Mouse (Mus musculus): ENCODE data around the gene Kcnj12. TPM values are rescaled to one million over a fixed set of nuclear protein-coding genes. Genes with fewer than 3 reads are reported as not detected.
A peak's percentile ranks its signal among the peaks of the same experiment; 100 is the strongest.

Gene Kcnj12
- polyA plus RNA-seq, 1 experiment from 2014 or later, result 0.61 TPM

DNA sequence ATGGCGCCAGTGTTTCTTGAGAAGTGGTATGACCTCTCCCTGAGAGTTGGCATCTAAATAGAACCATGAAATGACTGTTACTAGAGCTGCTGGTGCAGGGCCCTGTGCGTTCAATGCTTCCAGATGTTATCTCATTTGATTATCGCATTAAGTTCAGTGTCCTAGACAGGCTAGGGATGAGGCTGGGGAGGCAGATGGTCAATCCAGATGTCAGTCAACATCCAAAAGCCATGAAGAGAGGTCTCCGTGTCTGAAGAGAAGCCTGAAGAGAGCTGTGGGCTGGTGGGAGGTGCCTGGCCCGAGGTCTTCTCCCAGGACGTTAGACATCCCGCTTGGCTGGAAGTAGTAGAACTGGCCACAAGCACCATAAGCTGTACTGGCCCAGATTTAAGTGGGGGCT lies 10.1 kb downstream of the Kcnj12 start:
- 79% methylated on average over 7 of the region's 7 CpGs for WGBS
- Histone ChIP-seq H3K4me1 (ENCODE audit: insufficient read depth, low read depth, low read length) (no peaks in the 10 kb centered on the region), H3K9ac (replicated peaks; ENCODE audit: low read depth) (no peak overlapping the region), H3K4me2 (replicated peaks; ENCODE audit: low read depth, low read length) (no peak overlapping the region), H3K27ac (ENCODE audit: low read length) (no peak overlapping the region), H3K36me3 (ENCODE audit: insufficient read depth, low read length) (no peaks in the 10 kb centered on the region), H3K9me3 (ENCODE audit: low read length) (no peaks in the 10 kb centered on the region), H3K4me3 (ENCODE audit: low read depth, low read length) (no peak overlapping the region), H3K27me3 (replicated peaks; ENCODE audit: insufficient read depth, low read length) (no peaks in the 10 kb centered on the region)
- DNase-seq (ENCODE audit: low spot score) (no peak), ATAC-seq (no peak)
- TF ChIP-seq EP300 (IDR thresholded peaks at IDR 0.05) (no peak), CTCF (IDR thresholded peaks at IDR 0.05) (no peak)

- Histone ChIP-seq H3K4me1 (ENCODE audit: insufficient read depth, low read depth, low read length) (no peaks in the 10 kb centered on the region), H3K36me3 (ENCODE audit: insufficient read depth, low read length) (no peaks in the 10 kb centered on the region), H3K9ac (replicated peaks; ENCODE audit: low read depth) (no peak overlapping the region), H3K4me2 (replicated peaks; ENCODE audit: low read depth, low read length) (no peak overlapping the region), H3K27ac (ENCODE audit: low read length) (no peak overlapping the region), H3K27me3 (replicated peaks; ENCODE audit: insufficient read depth, low read length) (no peaks in the 10 kb centered on the region), H3K4me3 (ENCODE audit: low read depth, low read length) (no peak overlapping the region), H3K9me3 (ENCODE audit: low read length) (no peaks in the 10 kb centered on the region)
- DNase-seq (ENCODE audit: low spot score), result no peak
- no peak for ATAC-seq
- WGBS, result 61% methylated on average over 5 of the region's 5 CpGs
- TF ChIP-seq CTCF (IDR thresholded peaks at IDR 0.05) (no peak), EP300 (IDR thresholded peaks at IDR 0.05) (no peak)
Measured at GRCm38 (mm10) chr11:61033160-61033559, 10.8 kb downstream of the Kcnj12 start.

- ATAC-seq (no peak), DNase-seq (ENCODE audit: low spot score) (no peak)
- H3K36me3 ChIP-seq (ENCODE audit: insufficient read depth, low read length), result no peaks in the 10 kb centered on the region
- H3K4me1 ChIP-seq (ENCODE audit: insufficient read depth, low read depth, low read length), result no peaks in the 10 kb centered on the region
- no peak overlapping the region for H3K27ac ChIP-seq (ENCODE audit: low read length)
- no peaks in the 10 kb centered on the region for H3K27me3 ChIP-seq (replicated peaks; ENCODE audit: insufficient read depth, low read length)
- no peak overlapping the region for H3K9ac ChIP-seq (replicated peaks; ENCODE audit: low read depth)
- H3K4me3 ChIP-seq (ENCODE audit: low read depth, low read length), result no peak overlapping the region
- H3K9me3 ChIP-seq (ENCODE audit: low read length), result no peaks in the 10 kb centered on the region
- 92% methylated on average over 9 of the region's 9 CpGs for WGBS
- no peak overlapping the region for H3K4me2 ChIP-seq (replicated peaks; ENCODE audit: low read depth, low read length)
- TF ChIP-seq EP300 (IDR thresholded peaks at IDR 0.05), result no peak
- no peak for TF ChIP-seq CTCF (IDR thresholded peaks at IDR 0.05)
Measured at GRCm38 (mm10) chr11:61036639-61037038, 14.3 kb downstream of the Kcnj12 start.

DNA sequence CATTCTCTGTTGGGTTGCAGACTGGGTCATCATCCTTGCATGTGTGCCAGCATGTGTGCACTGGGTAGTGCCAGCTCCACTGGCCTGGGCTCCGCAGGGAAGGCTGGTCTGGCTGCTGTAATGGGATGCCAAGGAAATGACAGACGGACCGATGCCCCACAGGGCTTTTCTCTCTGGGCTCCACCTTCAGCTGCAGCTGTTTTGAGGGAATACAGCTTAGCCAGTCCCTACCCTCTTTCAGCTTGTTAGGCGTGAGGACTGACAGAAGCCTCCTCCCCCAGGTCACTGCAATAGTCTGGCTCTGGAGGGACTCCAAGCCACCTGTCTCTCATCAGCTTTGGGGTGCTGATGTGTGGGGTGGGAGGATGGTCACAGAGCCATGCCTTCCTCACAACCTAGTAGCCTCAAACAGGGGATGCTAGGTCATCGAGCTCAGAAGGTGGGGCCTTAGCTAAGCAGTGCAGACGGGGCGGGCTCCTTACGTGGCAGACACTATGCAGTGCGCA lies 16.0 kb downstream of the Kcnj12 start:
- WGBS, result 80% methylated on average over 9 of the region's 9 CpGs
- no peak for DNase-seq (ENCODE audit: low spot score)

GRCm38 (mm10) chr11:61040856-61041652 lies 18.7 kb downstream of the Kcnj12 start:
- Histone ChIP-seq H3K4me1 (ENCODE audit: insufficient read depth, low read depth, low read length) (peaks cover 9% of the 10 kb centered on the region), H3K27me3 (replicated peaks; ENCODE audit: insufficient read depth, low read length) (no peaks in the 10 kb centered on the region), H3K36me3 (ENCODE audit: insufficient read depth, low read length) (no peaks in the 10 kb centered on the region), H3K27ac (ENCODE audit: low read length) (no peak overlapping the region), H3K4me3 (ENCODE audit: low read depth, low read length) (no peak overlapping the region), H3K4me2 (replicated peaks; ENCODE audit: low read depth, low read length) (no peak overlapping the region), H3K9ac (replicated peaks; ENCODE audit: low read depth) (no peak overlapping the region), H3K9me3 (ENCODE audit: low read length) (no peaks in the 10 kb centered on the region)
- no peak for ATAC-seq
- no peak for DNase-seq (ENCODE audit: low spot score)
- TF ChIP-seq EP300 (IDR thresholded peaks at IDR 0.05) (no peak), CTCF (IDR thresholded peaks at IDR 0.05) (0 out of 2 replicates have a peak, but pooled peaks have one; percentile 5)
- 72% methylated on average over 11 of the region's 11 CpGs for WGBS

More for the DNA sequence above, 16.0 kb downstream of the Kcnj12 start:
- no peak overlapping the region for H3K4me3 ChIP-seq (ENCODE audit: low read depth, low read length)
- H3K4me2 ChIP-seq (replicated peaks; ENCODE audit: low read depth, low read length), result no peak overlapping the region
- peaks cover 9% of the 10 kb centered on the region for H3K4me1 ChIP-seq (ENCODE audit: insufficient read depth, low read depth, low read length)
- no peaks in the 10 kb centered on the region for H3K36me3 ChIP-seq (ENCODE audit: insufficient read depth, low read length)
- no peaks in the 10 kb centered on the region for H3K9me3 ChIP-seq (ENCODE audit: low read length)
- no peaks in the 10 kb centered on the region for H3K27me3 ChIP-seq (replicated peaks; ENCODE audit: insufficient read depth, low read length)
- no peak overlapping the region for H3K27ac ChIP-seq (ENCODE audit: low read length)
- no peak overlapping the region for H3K9ac ChIP-seq (replicated peaks; ENCODE audit: low read depth)
- ATAC-seq, result no peak
- TF ChIP-seq CTCF (IDR thresholded peaks at IDR 0.05), result no peak
- no peak for TF ChIP-seq EP300 (IDR thresholded peaks at IDR 0.05)

DNA sequence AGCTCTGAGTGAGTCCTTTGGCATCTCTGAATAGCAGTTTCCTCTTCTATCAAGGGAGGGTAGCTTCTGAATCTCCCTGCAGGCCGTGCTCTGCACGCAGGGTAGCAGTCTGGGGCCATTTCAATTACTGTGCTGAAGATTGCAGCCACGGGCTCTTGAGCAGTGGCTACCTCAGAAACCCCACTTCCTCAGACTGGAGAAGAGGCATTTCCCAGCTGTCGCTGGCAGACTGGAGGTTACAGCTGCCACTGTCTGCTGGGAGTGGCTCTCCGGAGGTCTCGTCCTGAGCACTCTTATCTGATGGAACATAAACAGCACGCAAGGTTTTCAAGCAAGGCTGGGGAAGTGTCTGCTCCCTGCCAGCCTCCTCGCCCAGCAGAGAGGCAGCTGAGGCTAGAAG lies 20.2 kb downstream of the Kcnj12 start:
- peak overlapping the region; percentile 17; the same call in 1 of the 2 replicates for H3K4me2 ChIP-seq (replicated peaks; ENCODE audit: low read depth, low read length)
- no peaks in the 10 kb centered on the region for H3K36me3 ChIP-seq (ENCODE audit: insufficient read depth, low read length)
- no peak for TF ChIP-seq EP300 (IDR thresholded peaks at IDR 0.05)
- TF ChIP-seq CTCF (IDR thresholded peaks at IDR 0.05), result no peak
- ATAC-seq (peak; percentile 61), DNase-seq (ENCODE audit: low spot score) (peak; percentile 27)
- H3K27ac ChIP-seq (ENCODE audit: low read length), result no peak overlapping the region
- H3K4me1 ChIP-seq (ENCODE audit: insufficient read depth, low read depth, low read length), result peaks cover 9% of the 10 kb centered on the region
- H3K27me3 ChIP-seq (replicated peaks; ENCODE audit: insufficient read depth, low read length), result no peaks in the 10 kb centered on the region
- 3% methylated on average over 8 of the region's 8 CpGs for WGBS
- H3K4me3 ChIP-seq (ENCODE audit: low read depth, low read length), result no peak overlapping the region
- no peak overlapping the region for H3K9ac ChIP-seq (replicated peaks; ENCODE audit: low read depth)
- H3K9me3 ChIP-seq (ENCODE audit: low read length), result no peaks in the 10 kb centered on the region
